Mouse (Mus musculus) spleen, postnatal 10 days (tissue): ENCODE results near the gene Map3k11.
A peak's percentile ranks its signal among the peaks of the same experiment; 100 is the strongest.
"Not testable (repeated sequence)": the region's sequence is repeated elsewhere in the genome, so short reads cannot be mapped to it uniquely, and the experiment has no call there.

Experiments used
- DNase-seq, 2 experiments: peaks; one replicate each; pipeline ENCODE4 v3.0.0; 2021 to 2022; ENCODE audit warnings: low spot score in 2 of 2

Gene Map3k11

GRCm38 (mm10) chr19:5666386-5666785 is 22.2 kb upstream of the Map3k11 start:
- DNase-seq: no peak

- no peak for DNase-seq
These were observed 20.2 kb upstream of the Map3k11 start for GRCm38 (mm10) chr19:5668372-5668771.

GRCm38 (mm10) chr19:5680432-5680831 is 8.1 kb upstream of the Map3k11 start:
- no peak for DNase-seq

- DNase-seq: no peak
These were observed 4.3 kb upstream of the Map3k11 start for GRCm38 (mm10) chr19:5684236-5684635.

- DNase-seq: no peak
These were observed 3.6 kb upstream of the Map3k11 start for GRCm38 (mm10) chr19:5684985-5685384.

GRCm38 (mm10) chr19:5685431-5685830 is 3.1 kb upstream of the Map3k11 start:
- DNase-seq: no peak

GRCm38 (mm10) chr19:5685861-5686260 is 2.7 kb upstream of the Map3k11 start:
- no peak for DNase-seq

GRCm38 (mm10) chr19:5686437-5686836 is 2.1 kb upstream of the Map3k11 start:
- DNase-seq: no peak

GRCm38 (mm10) chr19:5686954-5687353 is 1.6 kb upstream of the Map3k11 start:
- not testable (repeated sequence) for DNase-seq

- DNase-seq: no peak
These were observed 804 bp upstream of the Map3k11 start for GRCm38 (mm10) chr19:5687738-5688137.

- DNase-seq: no peak
These were observed 516 bp downstream of the Map3k11 start for GRCm38 (mm10) chr19:5689088-5689428.

- peak; percentile 84 to 85 for DNase-seq
These were observed 1.2 kb downstream of the Map3k11 start for GRCm38 (mm10) chr19:5689565-5690342.

- DNase-seq: peak in 1 of 2 experiments; percentile 46
These were observed 1.8 kb downstream of the Map3k11 start for GRCm38 (mm10) chr19:5690343-5690735.

- no peak for DNase-seq
These were observed 3.1 kb downstream of the Map3k11 start for GRCm38 (mm10) chr19:5691601-5692000.

GRCm38 (mm10) chr19:5692086-5692912 is 3.8 kb downstream of the Map3k11 start:
- no peak for DNase-seq

GRCm38 (mm10) chr19:5692913-5693396 is 4.4 kb downstream of the Map3k11 start:
- no peak for DNase-seq

- DNase-seq: no peak
These were observed 5.3 kb downstream of the Map3k11 start for GRCm38 (mm10) chr19:5693801-5694200.

- DNase-seq: no peak
These were observed 7.4 kb downstream of the Map3k11 start for GRCm38 (mm10) chr19:5695849-5696462.

GRCm38 (mm10) chr19:5704163-5704800 is 15.7 kb downstream of the Map3k11 start, which contains the start of gene Kcnk7:
Gene Kcnk7, plus strand, starts transcription at chr19:5704367.
- peak; percentile 48 to 74 for DNase-seq

GRCm38 (mm10) chr19:5704801-5705571 is 16.4 kb downstream of the Map3k11 start:
- peak; percentile 60 to 81 for DNase-seq

- DNase-seq: no peak
These were observed 21.5 kb downstream of the Map3k11 start for GRCm38 (mm10) chr19:5710068-5710467.
